ENCODE assay signal across 15 mouse cellular contexts in genomic region chr11:102363623-102364022, GRCm38 (mm10). TPM values are rescaled to one million over a fixed set of nuclear protein-coding genes. Genes with fewer than 3 reads are reported as not detected.
DNase-seq lines count a peak whose midpoint lies in the region; ATAC-seq and TF ChIP-seq lines count a peak whose summit lies in the region.
"Had no signal": no experiment of that assay in that cellular context is flagged by ENCODE, and none has a peak within 500 bp of the region (broad histone marks: within the 10 kb centered on the region; RNA-seq: fewer than 3 reads in every experiment).

No protein-coding gene starts in this region.

- no peaks in the 10 kb centered on the region for H3K36me3 ChIP-seq in heart, embryonic 10.5 days
- peaks cover 43% of the 10 kb centered on the region for H3K36me3 ChIP-seq in liver, postnatal 0 days (replicated peaks; ENCODE audit: insufficient read depth, low read length)
- H3K36me3 ChIP-seq: embryonic facial prominence, embryonic 13.5 days; hindbrain, embryonic 15.5 days; midbrain, embryonic 15.5 days had no signal

- peak overlapping the region; percentile 93 for H3K9ac ChIP-seq in liver, postnatal 0 days (replicated peaks)
- H3K9ac ChIP-seq: embryonic facial prominence, embryonic 13.5 days; hindbrain, embryonic 15.5 days; midbrain, embryonic 15.5 days had no signal

- ATAC-seq in erythroblast, adult 5-6 weeks (replicated peaks; ENCODE audit: low FRiP score, poor library complexity, severe bottlenecking) = peak; percentile 47
- ATAC-seq in liver, postnatal 0 days = peak; percentile 81
- ATAC-seq: midbrain, embryonic 15.5 days had no signal

- peak; percentile 96 for DNase-seq in heart, embryonic 10.5 days (ENCODE audit: low spot score)
- DNase-seq in heart, adult 18-20 months = no peak
- DNase-seq in A20 (ENCODE audit: low read depth, low spot score) = peak; percentile 14
- peak; percentile 89 for DNase-seq in liver, postnatal 0 days
- DNase-seq in urinary bladder, postnatal 25 days (ENCODE audit: low spot score) = no peak
- no peak for DNase-seq in thymus, postnatal 10 days (ENCODE audit: low spot score in 2 of 2)
- no peak for DNase-seq in gastrocnemius, postnatal 14 days
- DNase-seq: adrenal gland, adult 8-10 months; B cell, adult 2 months; cerebellum, adult 9-10 months; kidney, postnatal 14 days had no signal

- WGBS in heart, embryonic 10.5 days = 21% methylated on average over 2 of the region's 2 CpGs
- WGBS in liver, postnatal 0 days (ENCODE audit: insufficient replicate concordance) = 16% methylated on average over 2 of the region's 2 CpGs

- peaks cover 42% of the 10 kb centered on the region for H3K27me3 ChIP-seq in heart, embryonic 10.5 days (ENCODE audit: insufficient read depth, poor library complexity, severe bottlenecking)
- no peaks in the 10 kb centered on the region for H3K27me3 ChIP-seq in liver, postnatal 0 days (ENCODE audit: insufficient read depth, low read length)
- H3K27me3 ChIP-seq: embryonic facial prominence, embryonic 13.5 days; hindbrain, embryonic 15.5 days; midbrain, embryonic 15.5 days had no signal

- H3K9me3 ChIP-seq in heart, embryonic 10.5 days = no peaks in the 10 kb centered on the region
- no peaks in the 10 kb centered on the region for H3K9me3 ChIP-seq in liver, postnatal 0 days (ENCODE audit: low read length)
- H3K9me3 ChIP-seq: embryonic facial prominence, embryonic 13.5 days; hindbrain, embryonic 15.5 days; midbrain, embryonic 15.5 days had no signal

- intact Hi-C loops in gastrocnemius, postnatal 14 days (cut with DNase I; ENCODE audit: low total_unique reads) = no loop called here

- peak overlapping the region; percentile 47 for H3K4me3 ChIP-seq in heart, embryonic 10.5 days
- peak overlapping the region; percentile 66 for H3K4me3 ChIP-seq in liver, postnatal 0 days (ENCODE audit: low read depth, low read length)
- H3K4me3 ChIP-seq: embryonic facial prominence, embryonic 13.5 days; hindbrain, embryonic 15.5 days; midbrain, embryonic 15.5 days had no signal

- peak overlapping the region; percentile 82 for H3K4me2 ChIP-seq in liver, postnatal 0 days (ENCODE audit: low read depth, low read length)
- H3K4me2 ChIP-seq: embryonic facial prominence, embryonic 13.5 days; hindbrain, embryonic 15.5 days; midbrain, embryonic 15.5 days had no signal

- peak overlapping the region; percentile 78; the same call in 1 of the 2 replicates for H3K27ac ChIP-seq in heart, embryonic 10.5 days
- H3K27ac ChIP-seq in liver, postnatal 0 days (ENCODE audit: low read depth) = peak overlapping the region; percentile 95
- H3K27ac ChIP-seq: embryonic facial prominence, embryonic 13.5 days; hindbrain, embryonic 15.5 days; midbrain, embryonic 15.5 days had no signal

- peaks cover 8% of the 10 kb centered on the region; the same call in 1 of the 2 replicates for H3K4me1 ChIP-seq in heart, embryonic 10.5 days
- peaks cover 26% of the 10 kb centered on the region for H3K4me1 ChIP-seq in liver, postnatal 0 days (ENCODE audit: insufficient read depth)
- H3K4me1 ChIP-seq: hindbrain, embryonic 15.5 days; midbrain, embryonic 15.5 days had no signal

- 0 out of 2 replicates have a peak, but pooled peaks have one; percentile 12 for TF ChIP-seq CTCF in liver, postnatal 0 days (IDR thresholded peaks at IDR 0.05; ENCODE audit: low read depth)

- TF ChIP-seq EP300 in liver, postnatal 0 days (IDR thresholded peaks at IDR 0.05; ENCODE audit: low read depth) = peak; percentile 98

RNA-seq across cellular contexts. Expression of gene Slc4a1, which starts 2.4 kb away (rescaled TPM):
- polyA plus RNA-seq in heart, embryonic 10.5 days (2016; fragmentation: Nextera tagmentation; extraction: Ambion mirVana) = 88.9 and 128 TPM in 2 replicates
- total RNA-seq in heart, adult 18-20 months (2021) = 1 to 10 TPM; 1.4 to 2.3 TPM
- total RNA-seq in erythroblast, adult 5-6 weeks (2015; ENCODE audit: low replicate concordance) = 4,977 and 5,433 TPM in 2 replicates
- 6,454 and 7,565 TPM in 2 replicates for total RNA-seq in erythroblast, adult 5-6 weeks (2017; ENCODE audit: low replicate concordance)
- polyA plus RNA-seq in liver, postnatal 0 days (2015; fragmentation: Nextera tagmentation; extraction: Ambion mirVana) = 311 and 329 TPM in 2 replicates
- total RNA-seq in gastrocnemius, postnatal 14 days (2021) = 1 to 10 TPM in 1 of 2 experiments, under 1 TPM in 1; 0.59 to 1.5 TPM

RNA-seq across cellular contexts. Expression of gene Rundc3a, which starts 29.6 kb away (rescaled TPM):
- polyA plus RNA-seq in heart, embryonic 10.5 days (2016; fragmentation: Nextera tagmentation; extraction: Ambion mirVana) = 0.74 and 1.8 TPM in 2 replicates
- under 1 TPM in 1 of 2 experiments, not detected in 1; 0.64 TPM for total RNA-seq in heart, adult 18-20 months (2021)
- 3.1 TPM in 1 of 2 replicates, not detected in the other for total RNA-seq in erythroblast, adult 5-6 weeks (2015; ENCODE audit: low replicate concordance)
- total RNA-seq in erythroblast, adult 5-6 weeks (2017; ENCODE audit: low replicate concordance) = 2.7 and 7.5 TPM in 2 replicates
- 1.8 and 2.4 TPM in 2 replicates for polyA plus RNA-seq in liver, postnatal 0 days (2015; fragmentation: Nextera tagmentation; extraction: Ambion mirVana)
- under 1 TPM; 0.66 to 0.90 TPM for total RNA-seq in gastrocnemius, postnatal 14 days (2021)

RNA-seq across cellular contexts. Expression of gene Ubtf, which starts 44.1 kb away (rescaled TPM):
- polyA plus RNA-seq in heart, embryonic 10.5 days (2016; fragmentation: Nextera tagmentation; extraction: Ambion mirVana) = 60.4 and 75.4 TPM in 2 replicates
- 10 to 100 TPM; 49.2 to 49.9 TPM for total RNA-seq in heart, adult 18-20 months (2021)
- total RNA-seq in erythroblast, adult 5-6 weeks (2015; ENCODE audit: low replicate concordance) = 19.0 and 22.8 TPM in 2 replicates
- 119 and 258 TPM in 2 replicates for total RNA-seq in erythroblast, adult 5-6 weeks (2017; ENCODE audit: low replicate concordance)
- 32.4 and 32.5 TPM in 2 replicates for polyA plus RNA-seq in liver, postnatal 0 days (2015; fragmentation: Nextera tagmentation; extraction: Ambion mirVana)
- total RNA-seq in gastrocnemius, postnatal 14 days (2021) = 10 to 100 TPM; 38.2 to 45.5 TPM

RNA-seq across cellular contexts. Expression of gene Slc25a39, which starts 44.1 kb away (rescaled TPM):
- 313 and 314 TPM in 2 replicates for polyA plus RNA-seq in heart, embryonic 10.5 days (2016; fragmentation: Nextera tagmentation; extraction: Ambion mirVana)
- 100 to 1,000 TPM; 187 to 194 TPM for total RNA-seq in heart, adult 18-20 months (2021)
- total RNA-seq in erythroblast, adult 5-6 weeks (2015; ENCODE audit: low replicate concordance) = 461 and 462 TPM in 2 replicates
- 236 and 290 TPM in 2 replicates for total RNA-seq in erythroblast, adult 5-6 weeks (2017; ENCODE audit: low replicate concordance)
- 510 and 522 TPM in 2 replicates for polyA plus RNA-seq in liver, postnatal 0 days (2015; fragmentation: Nextera tagmentation; extraction: Ambion mirVana)
- 10 to 100 TPM; 46.6 to 48.9 TPM for total RNA-seq in gastrocnemius, postnatal 14 days (2021)

Comparison
In these comparisons a context has a peak if more than half of its experiments do, and no peak if none do; other contexts are left out.
1. DNase-seq: peak in heart, embryonic 10.5 days (single experiment), A20 (single experiment) and liver, postnatal 0 days (single experiment); none in heart, adult 18-20 months (0 of 2), urinary bladder, postnatal 25 days (single experiment), thymus, postnatal 10 days (0 of 2) and gastrocnemius, postnatal 14 days (single experiment).
2. RNA of gene Slc4a1, which starts 2.4 kb away (total RNA-seq): 4,977 to 7,565 TPM in erythroblast, adult 5-6 weeks; 1.4 to 2.3 TPM in heart, adult 18-20 months and 0.59 to 1.5 TPM in gastrocnemius, postnatal 14 days; every median in the first group is over 1,000 times any median in the second.